Mouse (Mus musculus): ENCODE measurements around the gene 4930404H24Rik.

Gene 4930404H24Rik

GRCm38 (mm10) chr2:153510136-153510535 lies 17.5 kb downstream of the 4930404H24Rik start:
- no peak for DNase-seq (ENCODE audit: low spot score)

- DNase-seq (ENCODE audit: low spot score): no peak
These were observed 19.0 kb downstream of the 4930404H24Rik start for GRCm38 (mm10) chr2:153511562-153511961.

GRCm38 (mm10) chr2:153512416-153513323 lies 20.1 kb downstream of the 4930404H24Rik start:
- DNase-seq (ENCODE audit: low spot score): no peak

GRCm38 (mm10) chr2:153513983-153514382 lies 21.4 kb downstream of the 4930404H24Rik start:
- no peak for DNase-seq (ENCODE audit: low spot score)

GRCm38 (mm10) chr2:153514497-153515380 lies 22.1 kb downstream of the 4930404H24Rik start:
- DNase-seq (ENCODE audit: low spot score): no peak

GRCm38 (mm10) chr2:153515582-153515981 lies 23.0 kb downstream of the 4930404H24Rik start:
- DNase-seq (ENCODE audit: low spot score): no peak

GRCm38 (mm10) chr2:153516961-153517360 lies 24.4 kb downstream of the 4930404H24Rik start:
- no peak for DNase-seq (ENCODE audit: low spot score)

- DNase-seq (ENCODE audit: low spot score): no peak
These were observed 27.5 kb downstream of the 4930404H24Rik start for GRCm38 (mm10) chr2:153520057-153520456.

GRCm38 (mm10) chr2:153522270-153522669 lies 29.7 kb downstream of the 4930404H24Rik start:
- DNase-seq (ENCODE audit: low spot score): no peak

- no peak for DNase-seq (ENCODE audit: low spot score)
These were observed 30.6 kb downstream of the 4930404H24Rik start for GRCm38 (mm10) chr2:153523143-153523542.

- DNase-seq (ENCODE audit: low spot score): no peak
These were observed 31.1 kb downstream of the 4930404H24Rik start for GRCm38 (mm10) chr2:153523656-153524055.

- DNase-seq (ENCODE audit: low spot score): no peak
These were observed 32.1 kb downstream of the 4930404H24Rik start for GRCm38 (mm10) chr2:153524727-153525126.

- DNase-seq (ENCODE audit: low spot score): peak; percentile 67
These were observed 33.3 kb downstream of the 4930404H24Rik start for GRCm38 (mm10) chr2:153525906-153526311.

GRCm38 (mm10) chr2:153526850-153527530 lies 34.4 kb downstream of the 4930404H24Rik start:
- no peak for DNase-seq (ENCODE audit: low spot score)

GRCm38 (mm10) chr2:153527580-153528531 lies 35.3 kb downstream of the 4930404H24Rik start:
- DNase-seq (ENCODE audit: low spot score): no peak

- DNase-seq (ENCODE audit: low spot score): peak; percentile 13
These were observed 36.2 kb downstream of the 4930404H24Rik start for GRCm38 (mm10) chr2:153528571-153529364.

- DNase-seq (ENCODE audit: low spot score): peak; percentile 30
These were observed 36.8 kb downstream of the 4930404H24Rik start for GRCm38 (mm10) chr2:153529365-153529781.

GRCm38 (mm10) chr2:153529931-153530766 lies 37.6 kb downstream of the 4930404H24Rik start, which contains the start of gene Nol4l:
TSS of gene Nol4l (minus strand) at chr2:153529971.
- DNase-seq (ENCODE audit: low spot score): no peak

GRCm38 (mm10) chr2:153530948-153531347 lies 38.4 kb downstream of the 4930404H24Rik start:
- no peak for DNase-seq (ENCODE audit: low spot score)
